Mouse (Mus musculus): Measurements from ENCODE around the gene Diaph2.
"Not testable (repeated sequence)": the region's sequence is repeated elsewhere in the genome, so short reads cannot be mapped to it uniquely, and the experiment has no call there.

The Diaph2 gene

GRCm38 (mm10) chrX:130350808-130351435, 601.4 kb downstream of the Diaph2 start:
- no peak for DNase-seq

- no peak for DNase-seq
Measured at GRCm38 (mm10) chrX:130351480-130351879, 601.9 kb downstream of the Diaph2 start.

- DNase-seq = no peak
Measured at GRCm38 (mm10) chrX:130393508-130394145, 644.1 kb downstream of the Diaph2 start.

- DNase-seq = no peak
Measured at GRCm38 (mm10) chrX:130403214-130403613, 653.7 kb downstream of the Diaph2 start.

- DNase-seq = not testable (repeated sequence)
Measured at GRCm38 (mm10) chrX:130407471-130407870, 657.9 kb downstream of the Diaph2 start.

- DNase-seq = no peak
Measured at GRCm38 (mm10) chrX:130408985-130409384, 659.4 kb downstream of the Diaph2 start.

GRCm38 (mm10) chrX:130423134-130423533, 673.6 kb downstream of the Diaph2 start:
- DNase-seq = no peak

GRCm38 (mm10) chrX:130451822-130452487, 702.4 kb downstream of the Diaph2 start:
- DNase-seq = no peak

- DNase-seq = no peak
Measured at GRCm38 (mm10) chrX:130452488-130452823, 702.9 kb downstream of the Diaph2 start.

GRCm38 (mm10) chrX:130473133-130473532, 723.6 kb downstream of the Diaph2 start:
- DNase-seq = no peak

GRCm38 (mm10) chrX:130480877-130481276, 731.3 kb downstream of the Diaph2 start:
- no peak for DNase-seq

- DNase-seq = no peak
Measured at GRCm38 (mm10) chrX:130502680-130503464, 753.3 kb downstream of the Diaph2 start.

GRCm38 (mm10) chrX:130503465-130503860, 753.9 kb downstream of the Diaph2 start:
- no peak for DNase-seq

- no peak for DNase-seq
Measured at GRCm38 (mm10) chrX:130505626-130506025, 756.1 kb downstream of the Diaph2 start.

Data from kidney, postnatal 10 days (tissue).